Mouse (Mus musculus) small intestine, adult 2 months (tissue): ENCODE measurements around the gene Cpxm2. TPM values are rescaled to one million over a fixed set of nuclear protein-coding genes. Genes with fewer than 3 reads are reported as not detected.

Source experiments
- H3K27ac ChIP-seq: fragments of 200-500 bp; 2 replicates; pipeline ENCODE4 v1.5.1; 2012; ENCODE audit warnings: low read depth, low read length, control low read depth, inconsistent platforms; ENCODE audit not compliant: insufficient read depth
- H3K27me3 ChIP-seq: fragments of 200-500 bp; 2 replicates; pipeline ENCODE4 v1.6.1; 2012; ENCODE audit warnings: mild to moderate bottlenecking, moderate library complexity, low read length, inconsistent platforms; ENCODE audit not compliant: control insufficient read depth, insufficient read depth
- H3K36me3 ChIP-seq: fragments of 200-500 bp; 2 replicates; pipeline ENCODE4 v1.6.1; 2012; ENCODE audit warnings: mild to moderate bottlenecking, low read length, control low read depth, inconsistent platforms; ENCODE audit not compliant: control insufficient read depth, insufficient read depth
- H3K4me1 ChIP-seq: fragments of 200-500 bp; 2 replicates; pipeline ENCODE4 v1.6.1; 2012; ENCODE audit warnings: low read length, inconsistent platforms, mixed read lengths; ENCODE audit not compliant: control insufficient read depth, insufficient read depth, insufficient read length
- H3K4me3 ChIP-seq: fragments of 200-500 bp; 2 replicates; pipeline ENCODE4 v1.5.1; 2012; ENCODE audit warnings: low read depth, mild to moderate bottlenecking, control low read depth, inconsistent platforms, low read length, moderate library complexity
- CTCF ChIP-seq: fragments of 200-500 bp; IDR thresholded peaks from 2 replicates; pipeline ENCODE4 v1.5.1; 2012; ENCODE audit warnings: low read depth, mild to moderate bottlenecking, control low read depth, inconsistent platforms, low read length, moderate library complexity, mixed read lengths; ENCODE audit not compliant: insufficient replicate concordance, insufficient read length; ENCODE audit errors: extremely low read depth
- POLR2A ChIP-seq: fragments of 200-500 bp; IDR thresholded peaks from 2 replicates; pipeline ENCODE4 v1.6.1; 2012; ENCODE audit warnings: low read depth, mild to moderate bottlenecking, control low read depth, inconsistent platforms, low read length, moderate library complexity
- WGBS: fragments of 180-500 bp; shearing (Covaris S2); methylation state at CpG from one replicate; pipeline ENCODE4 v1.1.7; 2018; 5-methylcytosine and 5-hydroxymethylcytosine counted together
- polyA plus RNA-seq: library from polyadenylated mRNA; depleted of rRNA; stranded (reverse); fragments of >200 nt; gene quantifications from 2 replicates; pipeline ENCODE4 v1.2.3, GENCODE M21; 2012

Gene Cpxm2
- polyA plus RNA-seq, 1 experiment, result 5.9 TPM

GRCm38 (mm10) chr7:132171716-132172115 is 17.2 kb upstream of the Cpxm2 start:
- no peak overlapping the region for H3K4me3 ChIP-seq
- TF ChIP-seq POLR2A (no peak), CTCF (no peak)
- H3K27me3 ChIP-seq, result no peaks in the 10 kb centered on the region
- H3K27ac ChIP-seq, result no peak overlapping the region
- H3K4me1 ChIP-seq, result no peaks in the 10 kb centered on the region
- WGBS, result 63% methylated on average over 5 of the region's 5 CpGs
- no peaks in the 10 kb centered on the region for H3K36me3 ChIP-seq

DNA sequence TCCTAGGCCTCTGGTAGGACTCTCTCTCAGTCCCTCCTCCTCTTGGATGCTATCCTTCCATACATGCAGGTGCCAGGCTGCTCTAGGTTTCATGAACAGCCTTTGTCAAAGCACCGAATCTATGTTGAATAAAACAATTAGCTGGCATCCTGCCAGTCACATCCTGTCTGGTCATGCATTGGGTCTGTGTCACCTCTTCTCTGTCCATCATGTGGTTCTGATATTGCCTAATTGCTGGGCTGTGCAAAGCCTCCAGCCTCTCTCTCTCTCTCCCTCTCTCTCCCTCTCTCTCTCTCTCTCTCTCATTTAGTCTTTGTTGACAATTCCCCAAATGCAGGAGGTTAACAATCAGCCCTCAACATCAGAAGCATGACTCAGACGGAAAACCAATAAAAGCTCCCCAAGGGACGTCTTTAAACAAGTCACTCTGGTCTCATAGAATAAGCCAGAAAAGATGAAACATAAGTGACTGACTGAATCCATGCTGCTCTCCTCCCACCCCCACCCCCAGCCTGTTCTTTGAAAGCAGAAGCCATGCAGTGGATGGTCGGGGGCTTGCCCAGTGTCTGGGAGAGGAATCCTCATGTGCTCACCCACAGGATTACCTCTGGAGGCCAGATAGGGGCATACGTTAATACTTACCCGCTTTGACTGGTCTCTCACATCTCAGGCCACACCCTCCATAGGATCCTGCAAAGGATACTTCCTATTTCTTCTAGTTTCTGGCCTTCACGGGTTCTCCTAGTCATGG is 15.1 kb upstream of the Cpxm2 start:
- H3K4me1 ChIP-seq, result no peaks in the 10 kb centered on the region
- H3K36me3 ChIP-seq, result no peaks in the 10 kb centered on the region
- no peak overlapping the region for H3K4me3 ChIP-seq
- TF ChIP-seq POLR2A (no peak), CTCF (no peak)
- H3K27me3 ChIP-seq, result no peaks in the 10 kb centered on the region
- H3K27ac ChIP-seq, result no peak overlapping the region
- 31% methylated on average over 7 of the region's 7 CpGs for WGBS

- Histone ChIP-seq H3K4me1 (no peaks in the 10 kb centered on the region), H3K27me3 (no peaks in the 10 kb centered on the region), H3K4me3 (no peak overlapping the region), H3K36me3 (no peaks in the 10 kb centered on the region), H3K27ac (no peak overlapping the region)
- TF ChIP-seq POLR2A, result no peak
- TF ChIP-seq CTCF, result no peak
- WGBS, result 70% methylated on average over 4 of the region's 4 CpGs
Measured at GRCm38 (mm10) chr7:132167239-132167638, 12.7 kb upstream of the Cpxm2 start.

- Histone ChIP-seq H3K4me1 (no peaks in the 10 kb centered on the region), H3K27me3 (no peaks in the 10 kb centered on the region), H3K27ac (no peak overlapping the region), H3K4me3 (no peak overlapping the region), H3K36me3 (no peaks in the 10 kb centered on the region)
- WGBS, result 80% methylated on average over 3 of the region's 3 CpGs
- TF ChIP-seq CTCF (no peak), POLR2A (no peak)
Measured at GRCm38 (mm10) chr7:132162254-132162653, 7.7 kb upstream of the Cpxm2 start.

DNA sequence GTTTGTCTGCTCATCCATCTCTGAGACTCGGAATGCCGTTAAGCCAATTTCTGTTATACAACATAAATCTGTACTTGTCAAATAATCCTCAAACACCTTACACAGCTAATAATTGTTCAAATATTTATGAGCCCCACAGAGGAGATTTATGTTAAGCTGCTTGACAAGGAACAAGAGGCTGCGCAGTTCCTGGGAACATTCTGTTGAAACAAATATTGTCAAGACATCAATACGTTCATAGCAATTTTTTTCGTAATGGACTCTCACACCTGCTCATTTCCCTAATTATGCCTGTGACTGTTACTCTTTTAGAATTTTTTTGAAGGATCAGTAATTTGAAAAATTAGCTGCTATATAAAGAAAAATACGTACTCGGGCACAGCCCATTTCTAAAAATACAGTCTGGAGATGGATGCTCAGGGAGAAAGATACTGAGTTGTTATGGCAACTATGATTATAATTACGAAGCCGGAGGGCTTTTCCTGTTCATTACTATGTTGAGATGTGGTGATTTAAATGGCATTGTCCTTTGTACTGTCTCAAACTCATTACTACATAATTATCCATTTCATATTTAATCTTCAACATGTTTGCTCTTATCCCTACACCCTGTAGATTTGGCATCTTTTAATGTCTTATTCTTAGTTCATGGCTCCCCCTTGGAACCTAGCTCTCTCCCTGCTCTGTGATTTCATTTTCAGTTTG is 3.9 kb upstream of the Cpxm2 start:
- H3K27me3 ChIP-seq, result peaks cover 6% of the 10 kb centered on the region
- no peak overlapping the region for H3K4me3 ChIP-seq
- H3K27ac ChIP-seq, result no peak overlapping the region
- no peaks in the 10 kb centered on the region for H3K36me3 ChIP-seq
- H3K4me1 ChIP-seq, result no peaks in the 10 kb centered on the region
- TF ChIP-seq CTCF (no peak), POLR2A (no peak)
- WGBS, result 64% methylated on average over 9 of the region's 9 CpGs

- TF ChIP-seq CTCF (no peak), POLR2A (no peak)
- no peaks in the 10 kb centered on the region for H3K36me3 ChIP-seq
- peaks cover 6% of the 10 kb centered on the region for H3K27me3 ChIP-seq
- H3K27ac ChIP-seq, result peak overlapping the region; percentile 34; the same call in 1 of the 2 replicates
- 21% methylated on average over 6 of the region's 6 CpGs for WGBS
- no peaks in the 10 kb centered on the region for H3K4me1 ChIP-seq
- H3K4me3 ChIP-seq, result peak overlapping the region; percentile 57
Measured at GRCm38 (mm10) chr7:132153725-132154147, 803 bp downstream of the Cpxm2 start.

DNA sequence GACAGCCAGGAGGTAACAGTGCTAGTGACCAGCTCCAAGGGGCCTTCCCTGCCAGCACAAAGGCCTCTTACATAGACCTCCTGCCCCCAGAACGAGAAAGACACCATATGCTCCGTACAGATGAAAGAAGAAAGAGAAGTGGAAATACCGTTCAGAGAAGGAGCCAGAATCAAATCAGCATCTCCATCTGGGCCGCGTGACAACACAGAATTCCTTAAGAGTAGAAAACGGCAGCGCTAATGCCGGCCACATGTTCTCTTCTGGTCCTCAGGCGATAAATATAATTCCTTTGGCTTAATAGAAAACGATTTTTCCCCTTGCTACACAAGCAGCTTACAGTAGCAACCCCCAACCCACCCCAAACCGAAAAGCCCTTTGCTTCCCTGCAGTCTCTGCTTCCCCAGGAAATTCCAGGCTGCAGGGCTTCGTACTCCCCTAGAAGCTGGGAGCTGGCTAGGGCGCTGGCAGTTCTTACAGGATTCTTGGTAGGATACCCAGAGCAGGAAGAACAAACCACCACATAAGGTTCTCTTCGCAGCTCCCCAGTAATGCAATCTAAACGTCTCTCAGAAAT is 9.2 kb downstream of the Cpxm2 start:
- WGBS, result 82% methylated on average over 15 of the region's 15 CpGs
- Histone ChIP-seq H3K4me3 (no peak overlapping the region), H3K36me3 (no peaks in the 10 kb centered on the region), H3K4me1 (no peaks in the 10 kb centered on the region), H3K27me3 (no peaks in the 10 kb centered on the region), H3K27ac (no peak overlapping the region)
- TF ChIP-seq CTCF, result no peak
